Mouse (Mus musculus) telencephalon, adult 2 months (tissue): Measurements from ENCODE around the gene Syt3.

Source experiments
- DNase-seq: peaks from one replicate; pipeline ENCODE4 v3.0.0-alpha.2; 2011; ENCODE audit warnings: low read depth, low spot score

Gene Syt3

DNA sequence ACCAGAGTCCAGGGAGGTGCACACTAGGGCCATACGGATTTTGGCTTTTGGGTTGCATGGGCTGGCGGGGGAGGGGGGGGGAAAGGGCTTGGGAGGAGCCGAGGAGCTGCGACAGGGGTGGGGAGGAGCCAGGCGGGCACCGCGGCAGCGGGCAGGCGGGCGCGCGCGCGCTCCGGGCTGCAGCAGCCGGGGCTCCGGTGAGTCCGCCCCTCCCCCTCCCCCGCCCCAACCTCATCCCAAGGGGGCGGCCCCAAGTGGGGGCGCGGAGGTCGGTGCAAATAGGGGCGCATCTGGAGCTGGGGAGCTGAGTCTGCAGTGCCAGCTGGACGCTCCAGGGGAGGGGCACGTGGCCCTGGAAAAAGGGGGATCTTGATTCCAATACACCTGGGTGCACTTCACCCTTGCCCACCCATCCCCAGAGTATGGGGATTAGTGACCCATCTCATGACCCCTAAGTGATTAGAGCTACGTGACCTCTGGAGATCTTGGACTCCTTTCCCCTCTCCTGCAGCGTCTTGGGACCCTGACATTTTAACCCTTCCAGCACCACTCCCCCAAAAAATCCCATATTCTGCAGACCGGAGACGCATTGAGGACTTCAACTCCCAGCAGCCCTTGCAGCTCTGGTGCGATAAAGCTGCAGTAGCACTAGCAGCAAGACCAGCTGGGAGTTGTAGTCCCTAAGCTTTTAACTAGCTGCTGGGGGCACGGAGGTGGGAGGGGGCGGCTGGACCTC lies at the start of gene Syt3:
Syt3 (plus strand) TSS at position 123 of the 736 bp plus-strand sequence.
- DNase-seq: peak; percentile 83

DNA sequence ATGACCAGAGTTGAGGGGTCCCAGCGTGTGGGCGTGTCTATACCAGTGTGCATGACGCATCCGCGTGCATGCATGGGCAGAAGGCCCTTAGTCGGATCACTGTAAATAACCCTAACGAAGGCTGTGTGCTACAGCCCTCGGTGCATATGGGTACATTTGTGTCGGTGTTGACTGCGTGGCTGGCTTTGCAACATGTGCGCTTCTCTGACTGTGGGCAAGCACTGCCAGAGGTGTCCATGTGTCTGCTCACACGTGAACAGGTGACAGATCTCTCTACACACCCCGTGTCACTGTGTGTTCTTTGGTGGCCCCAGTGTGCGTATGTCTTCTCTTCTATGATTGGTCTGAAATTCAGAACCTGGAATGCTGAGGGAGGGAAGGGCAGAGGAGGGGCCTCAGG lies 49.8 kb upstream of the Syt3 start:
- no peak for DNase-seq

DNA sequence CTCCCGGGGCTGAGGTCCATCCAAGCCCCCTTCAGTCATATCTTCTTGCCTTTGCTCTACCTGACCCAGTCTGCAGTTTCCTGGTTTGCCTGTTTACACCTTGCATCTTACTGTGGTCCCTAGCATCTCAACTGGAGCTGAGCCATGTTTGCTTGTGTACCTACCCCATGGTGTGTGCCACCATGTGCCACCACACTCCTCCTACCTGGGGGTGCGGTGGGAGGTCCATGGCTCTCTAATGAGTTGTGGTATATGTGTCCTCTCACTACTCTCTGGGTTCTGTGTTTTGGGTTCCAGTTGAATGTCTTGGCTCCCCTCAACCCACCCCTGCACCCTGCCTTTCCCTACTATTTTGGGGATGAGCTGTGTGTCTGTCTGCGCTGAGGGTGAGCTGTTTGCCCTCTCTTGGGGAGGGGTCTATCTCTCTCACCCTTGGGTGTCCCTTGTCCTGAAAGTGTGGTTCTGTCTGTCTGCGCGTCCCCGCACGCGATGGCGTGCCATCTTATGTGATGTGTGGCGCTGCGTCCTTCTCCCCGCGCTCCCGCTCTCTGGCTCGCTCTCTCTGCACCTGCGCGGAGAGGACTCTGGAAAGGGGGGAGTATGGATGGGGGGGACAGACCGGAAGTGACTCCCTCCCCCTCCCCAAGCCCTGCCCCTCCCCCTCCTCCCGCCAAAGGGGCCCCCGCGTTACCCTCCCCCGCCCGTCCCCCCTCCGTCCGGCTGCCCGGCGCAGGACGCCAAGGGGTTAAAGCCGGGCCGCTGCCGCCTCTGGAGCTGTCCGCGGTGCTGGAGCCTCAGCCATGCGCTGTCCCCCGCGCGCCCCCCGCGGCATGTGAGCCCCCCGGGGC lies 48.6 kb upstream of the Syt3 start:
- DNase-seq: no peak

DNA sequence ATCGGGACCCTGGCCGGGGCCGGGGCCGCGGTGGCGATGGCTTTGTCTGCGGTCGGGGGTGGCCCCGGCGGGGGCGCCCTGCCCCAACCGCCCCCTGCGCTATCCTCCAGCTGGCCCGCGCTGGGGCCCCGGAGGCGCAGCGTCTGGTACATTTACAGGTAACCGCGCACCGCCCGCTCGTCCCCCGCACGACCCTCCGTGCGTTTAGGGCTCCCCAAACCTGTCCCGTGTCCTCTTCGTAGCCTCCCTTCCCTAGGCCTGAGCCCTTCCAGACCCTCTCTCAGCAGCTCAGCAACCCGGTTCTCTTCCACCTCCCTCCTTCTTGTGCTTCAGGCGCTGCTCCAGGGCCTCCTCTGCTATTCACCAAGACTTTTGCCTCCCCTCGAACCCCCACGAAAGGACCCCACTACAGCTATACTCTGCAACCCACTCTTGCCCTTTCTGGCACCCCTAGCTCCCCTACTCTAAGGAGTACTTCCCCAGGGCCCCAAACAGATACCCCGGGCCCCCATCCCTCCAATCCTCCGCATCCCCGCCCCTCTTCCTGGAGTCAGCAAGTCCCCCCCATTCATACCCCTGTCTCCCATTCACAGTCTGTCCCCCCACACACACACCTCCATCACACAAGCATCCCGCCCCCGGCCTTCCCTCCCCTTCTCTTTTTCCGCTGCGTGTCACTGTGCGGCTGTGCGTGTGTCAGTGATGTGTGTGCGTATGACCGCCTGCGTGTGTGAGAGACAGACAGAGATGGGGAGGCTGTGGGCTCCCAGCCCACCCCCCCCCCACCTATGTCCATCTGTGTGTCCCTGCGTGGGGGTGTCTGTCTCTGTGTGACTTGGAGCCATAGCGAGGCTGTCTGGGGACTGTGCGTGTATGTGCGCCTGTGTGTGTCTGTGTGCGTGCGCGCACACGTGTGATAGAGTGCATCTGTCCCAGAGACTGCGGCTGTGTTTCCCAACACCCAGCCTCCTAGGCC lies 47.6 kb upstream of the Syt3 start:
- DNase-seq: peak; percentile 71

DNA sequence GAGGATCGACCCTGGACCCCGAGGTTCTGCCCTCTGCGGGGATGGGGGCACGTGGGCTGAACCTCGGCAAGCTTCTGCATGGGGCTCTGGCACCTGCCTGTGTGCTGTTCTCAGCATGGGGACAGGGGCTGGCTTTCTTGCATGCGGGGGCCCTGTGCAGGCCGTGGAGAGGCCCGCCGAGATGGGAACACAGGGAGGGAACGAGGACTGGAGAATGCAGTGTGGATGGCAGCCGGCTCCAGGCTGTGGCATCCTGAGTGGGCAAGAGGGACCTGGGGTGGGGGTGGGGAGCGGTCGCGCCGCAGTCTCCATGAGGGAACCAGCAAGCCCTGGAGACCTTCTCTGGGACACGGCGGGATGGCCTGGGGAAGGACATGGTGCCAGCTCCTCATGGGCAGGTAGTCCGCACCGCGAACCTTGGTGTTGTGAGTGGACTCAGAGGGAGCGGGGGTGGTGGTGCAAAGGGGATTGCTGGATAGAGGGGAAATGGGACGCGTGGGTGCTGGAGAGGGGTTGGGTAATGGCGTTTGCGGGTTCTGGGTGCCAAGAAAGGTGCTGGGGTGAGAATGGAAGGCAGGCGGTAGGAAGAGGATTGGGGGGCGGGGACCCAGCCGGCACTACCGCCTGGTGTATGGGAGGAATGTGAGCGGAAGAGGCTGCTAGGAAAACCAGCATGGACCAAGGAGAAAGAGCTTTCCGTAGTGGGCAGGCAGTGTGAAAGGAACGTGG lies 46.6 kb upstream of the Syt3 start:
- DNase-seq: no peak

DNA sequence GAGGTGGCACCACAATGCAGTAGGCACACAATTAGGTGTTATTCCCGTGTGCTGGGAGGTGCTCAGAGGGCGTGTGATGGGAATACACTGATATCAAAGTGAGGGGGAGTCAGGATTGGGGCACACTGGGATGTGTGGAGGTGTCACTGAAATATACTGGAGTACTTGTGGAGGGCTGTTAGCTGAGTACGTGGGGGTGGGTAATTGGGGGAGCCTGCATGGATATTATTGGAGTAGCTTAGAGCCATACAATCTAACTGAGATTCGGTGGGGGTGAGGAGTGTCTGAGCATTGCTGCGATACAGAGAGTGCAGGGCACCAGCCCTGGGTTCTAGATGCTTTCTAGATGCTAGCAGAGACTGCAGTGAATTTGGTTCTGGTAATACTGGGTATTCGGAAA lies 43.7 kb upstream of the Syt3 start:
- no peak for DNase-seq

DNA sequence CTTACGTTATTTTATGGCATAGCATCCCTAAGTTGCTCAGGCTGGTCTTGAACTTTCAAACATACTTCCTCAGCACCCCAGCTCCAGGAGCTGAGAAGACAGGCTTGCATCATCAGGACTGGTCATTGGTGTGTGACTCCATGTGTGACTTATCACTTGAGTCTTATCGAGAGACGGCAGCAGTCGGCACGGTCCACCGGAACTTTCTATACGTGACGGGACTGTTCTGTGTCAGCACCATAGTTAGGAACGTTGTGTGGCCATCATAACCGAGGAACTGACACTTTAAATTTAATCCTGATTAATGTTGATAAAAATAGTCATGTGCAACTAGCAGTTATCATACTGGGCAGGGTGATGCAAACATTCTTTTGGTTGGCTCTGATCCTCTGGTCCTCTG lies 42.8 kb upstream of the Syt3 start:
- no peak for DNase-seq

DNA sequence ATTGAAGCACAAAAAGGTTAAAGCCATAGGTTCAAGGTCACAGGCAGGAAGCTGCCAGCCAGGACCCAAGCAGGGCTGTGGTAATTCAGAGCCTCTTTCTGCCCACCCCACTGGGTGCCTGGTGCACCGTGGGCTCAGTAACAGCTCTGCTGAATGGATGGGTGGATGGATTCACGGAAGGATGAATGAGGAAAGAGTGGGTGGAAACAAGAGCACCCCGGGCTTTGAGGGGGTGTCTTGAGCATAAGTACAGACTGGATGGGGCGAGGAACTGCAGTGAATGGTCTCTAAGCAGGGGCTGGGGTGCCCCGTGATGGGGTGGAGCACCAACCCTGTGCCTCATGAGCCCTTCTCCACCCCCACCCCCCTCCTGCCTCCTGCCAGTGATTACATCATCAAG lies 42.2 kb upstream of the Syt3 start:
- peak; percentile 77 for DNase-seq

DNA sequence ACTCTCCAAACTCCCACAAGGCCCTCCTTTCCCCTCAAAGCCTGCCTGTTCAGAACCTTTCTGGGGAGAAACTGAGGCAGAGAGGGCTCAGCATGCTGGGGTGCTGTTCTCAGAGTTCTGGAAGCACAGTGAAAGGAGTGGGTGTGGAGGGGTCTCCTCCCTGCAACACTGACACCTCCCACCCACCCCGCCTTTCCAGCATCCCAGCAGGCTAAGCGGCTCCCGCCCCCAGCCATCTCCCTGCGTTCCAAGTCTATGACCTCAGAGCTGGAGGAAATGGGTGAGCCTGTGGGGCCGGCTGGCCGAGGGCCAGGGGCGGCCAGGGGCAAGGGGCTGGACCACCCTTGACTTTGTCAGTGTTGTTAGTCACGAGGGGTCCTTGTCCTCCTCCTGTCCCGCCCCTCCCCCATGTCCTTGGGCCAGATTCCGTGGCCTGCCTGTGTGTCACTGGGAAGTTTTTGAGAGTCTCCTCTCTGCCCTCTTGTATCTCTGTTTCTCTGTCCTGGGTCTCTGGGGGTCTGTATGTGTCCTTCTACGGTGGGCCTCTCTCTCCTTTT lies 40.4 kb upstream of the Syt3 start:
- no peak for DNase-seq

DNA sequence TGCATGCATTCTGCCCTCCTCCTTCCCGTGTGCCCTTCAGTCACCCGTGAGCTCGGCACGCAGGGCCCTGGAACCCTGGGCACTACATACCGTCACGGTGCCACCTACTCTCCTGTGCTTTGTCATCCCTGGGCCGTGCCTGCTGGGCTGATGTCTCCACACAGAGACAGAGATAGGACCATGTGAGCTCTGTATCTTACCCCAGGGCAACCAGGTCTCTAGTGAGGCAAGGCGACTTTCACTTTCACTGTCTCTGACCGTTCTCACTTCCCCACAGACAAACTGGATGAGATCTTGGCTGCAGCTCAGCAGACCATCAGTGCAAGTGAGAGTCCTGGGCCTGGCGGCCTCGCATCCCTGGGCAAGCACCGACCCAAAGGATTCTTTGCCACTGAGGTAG lies 39.3 kb upstream of the Syt3 start:
- DNase-seq: no peak

DNA sequence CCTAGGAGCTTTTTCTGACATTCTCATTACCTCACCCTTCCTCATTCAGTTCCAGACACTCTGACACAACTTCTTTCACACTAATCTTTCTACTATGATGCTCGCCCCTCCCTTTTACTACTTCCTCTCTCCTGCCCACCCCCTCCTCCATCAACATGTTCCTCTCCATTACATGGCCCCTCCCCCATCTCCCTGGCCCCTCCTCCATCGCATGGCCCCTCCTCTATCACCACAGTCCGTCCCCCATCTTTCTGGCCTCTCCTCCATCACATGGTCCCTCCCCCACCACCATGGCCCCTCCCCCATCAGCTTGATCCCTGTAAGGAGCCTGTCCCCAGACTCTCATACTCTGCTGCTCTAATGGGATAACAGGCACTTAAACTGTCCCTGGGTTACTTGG lies 34.9 kb upstream of the Syt3 start:
- no peak for DNase-seq

DNA sequence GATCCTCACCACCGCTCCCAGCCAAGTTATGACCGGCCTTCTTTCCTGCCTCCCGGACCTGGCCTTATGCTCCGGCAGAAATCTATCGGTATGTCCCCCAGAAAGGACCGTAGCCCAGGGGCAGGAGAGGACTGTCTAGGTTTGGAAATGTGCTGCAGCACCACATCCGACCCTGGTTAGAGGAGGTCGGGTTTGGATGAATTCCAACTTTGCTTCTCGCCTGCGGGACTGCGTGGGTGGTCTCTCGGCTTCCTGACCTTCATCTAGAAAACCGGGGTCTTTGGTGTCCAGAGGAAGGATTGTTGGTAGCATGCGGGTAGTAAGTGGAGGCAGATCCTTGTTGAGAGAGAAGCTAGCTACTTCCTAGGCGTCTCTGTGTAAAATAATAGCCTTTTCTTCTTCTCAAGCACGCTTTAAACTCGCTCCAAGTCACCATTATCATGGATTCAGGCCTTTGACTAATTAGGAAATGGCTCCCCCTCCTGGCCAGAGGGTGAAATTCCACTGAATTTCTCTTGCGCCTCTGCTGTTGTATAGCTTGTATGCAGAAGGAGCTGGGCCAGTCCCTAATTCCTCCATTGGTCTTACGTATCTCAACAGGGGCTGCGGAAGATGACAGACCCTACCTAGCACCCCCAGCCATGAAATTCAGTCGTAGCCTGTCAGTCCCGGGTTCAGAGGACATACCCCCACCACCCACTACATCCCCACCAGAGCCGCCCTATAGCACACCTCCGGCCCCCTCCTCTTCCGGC lies 32.8 kb upstream of the Syt3 start:
- peak; percentile 87 for DNase-seq

DNA sequence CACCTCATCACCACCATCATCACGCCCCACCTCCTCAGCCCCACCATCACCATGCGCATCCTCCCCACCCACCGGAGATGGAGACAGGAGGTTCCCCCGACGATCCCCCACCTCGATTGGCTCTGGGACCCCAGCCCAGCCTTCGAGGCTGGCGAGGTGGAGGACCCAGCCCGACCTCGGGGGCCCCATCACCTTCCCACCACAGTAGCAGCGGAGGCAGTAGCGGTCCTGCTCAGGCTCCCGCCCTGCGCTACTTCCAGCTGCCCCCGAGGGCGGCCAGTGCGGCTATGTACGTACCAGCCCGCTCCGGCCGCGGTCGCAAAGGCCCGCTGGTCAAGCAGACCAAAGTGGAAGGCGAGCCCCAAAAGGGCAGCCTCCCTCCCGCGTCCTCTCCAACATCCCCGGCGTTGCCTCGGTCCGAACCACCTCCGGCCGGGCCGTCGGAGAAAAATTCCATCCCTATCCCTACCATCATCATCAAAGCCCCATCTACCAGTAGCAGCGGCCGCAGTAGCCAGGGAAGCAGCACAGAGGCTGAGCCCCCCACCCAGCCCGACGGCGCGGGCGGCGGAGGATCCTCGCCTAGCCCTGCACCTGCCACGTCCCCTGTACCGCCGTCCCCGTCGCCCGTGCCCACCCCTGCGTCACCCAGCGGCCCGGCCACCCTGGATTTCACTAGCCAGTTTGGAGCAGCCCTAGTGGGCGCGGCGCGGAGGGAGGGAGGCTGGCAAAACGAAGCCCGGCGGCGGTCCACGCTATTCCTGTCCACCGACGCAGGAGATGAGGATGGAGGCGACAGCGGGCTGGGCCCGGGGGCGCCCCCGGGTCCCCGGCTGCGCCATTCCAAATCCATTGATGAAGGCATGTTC lies 31.8 kb upstream of the Syt3 start:
- DNase-seq: no peak

DNA sequence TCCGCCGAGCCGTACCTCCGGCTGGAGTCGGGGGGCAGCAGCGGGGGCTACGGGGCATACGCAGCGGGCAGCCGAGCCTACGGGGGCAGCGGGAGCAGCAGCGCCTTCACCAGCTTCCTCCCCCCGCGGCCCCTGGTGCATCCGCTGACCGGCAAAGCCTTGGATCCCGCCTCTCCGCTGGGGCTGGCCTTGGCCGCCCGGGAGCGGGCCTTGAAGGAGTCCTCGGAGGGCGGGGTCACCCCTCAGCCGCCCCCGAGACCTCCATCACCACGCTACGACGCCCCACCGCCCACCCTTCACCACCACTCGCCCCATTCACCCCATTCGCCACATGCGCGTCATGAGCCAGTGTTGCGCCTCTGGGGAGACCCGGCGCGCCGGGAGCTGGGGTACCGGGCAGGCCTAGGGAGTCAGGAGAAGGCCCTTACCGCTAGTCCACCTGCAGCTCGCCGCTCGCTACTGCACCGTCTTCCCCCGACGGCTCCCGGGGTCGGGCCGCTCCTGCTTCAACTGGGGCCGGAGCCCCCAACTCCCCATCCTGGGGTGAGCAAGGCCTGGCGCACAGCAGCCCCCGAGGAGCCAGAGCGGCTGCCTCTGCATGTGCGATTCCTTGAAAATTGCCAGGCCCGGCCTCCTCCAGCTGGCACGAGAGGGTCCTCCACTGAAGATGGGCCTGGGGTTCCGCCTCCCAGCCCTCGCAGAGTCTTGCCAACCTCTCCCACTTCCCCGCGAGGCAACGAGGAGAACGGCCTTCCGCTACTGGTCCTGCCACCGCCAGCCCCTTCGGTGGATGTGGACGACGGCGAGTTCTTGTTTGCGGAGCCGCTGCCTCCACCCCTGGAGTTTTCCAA lies 30.9 kb upstream of the Syt3 start:
- DNase-seq: no peak

DNA sequence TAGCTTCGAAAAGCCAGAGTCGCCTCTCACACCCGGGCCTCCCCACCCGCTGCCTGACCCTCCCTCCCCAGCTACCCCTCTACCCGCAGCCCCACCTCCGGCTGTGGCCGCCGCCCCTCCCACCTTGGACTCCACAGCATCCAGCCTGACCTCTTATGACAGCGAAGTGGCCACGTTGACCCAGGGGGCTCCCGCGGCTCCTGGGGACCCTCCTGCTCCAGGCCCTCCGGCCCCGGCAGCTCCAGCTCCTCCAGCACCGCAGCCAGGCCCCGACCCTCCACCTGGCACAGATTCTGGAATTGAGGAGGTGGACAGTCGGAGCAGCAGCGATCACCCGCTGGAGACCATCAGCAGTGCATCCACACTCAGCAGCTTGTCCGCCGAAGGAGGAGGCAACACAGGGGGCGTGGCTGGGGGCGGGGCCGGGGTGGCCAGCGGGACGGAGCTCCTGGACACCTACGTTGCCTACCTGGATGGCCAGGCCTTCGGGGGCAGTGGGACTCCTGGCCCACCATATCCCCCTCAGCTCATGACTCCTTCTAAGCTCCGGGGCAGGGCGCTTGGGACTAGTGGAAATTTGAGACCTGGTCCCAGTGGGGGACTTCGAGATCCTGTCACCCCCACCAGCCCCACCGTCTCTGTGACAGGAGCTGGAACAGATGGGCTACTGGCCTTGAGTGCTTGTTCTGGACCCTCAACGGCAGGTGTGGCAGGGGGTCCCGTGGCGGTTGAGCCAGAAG lies 30.1 kb upstream of the Syt3 start:
- no peak for DNase-seq

DNA sequence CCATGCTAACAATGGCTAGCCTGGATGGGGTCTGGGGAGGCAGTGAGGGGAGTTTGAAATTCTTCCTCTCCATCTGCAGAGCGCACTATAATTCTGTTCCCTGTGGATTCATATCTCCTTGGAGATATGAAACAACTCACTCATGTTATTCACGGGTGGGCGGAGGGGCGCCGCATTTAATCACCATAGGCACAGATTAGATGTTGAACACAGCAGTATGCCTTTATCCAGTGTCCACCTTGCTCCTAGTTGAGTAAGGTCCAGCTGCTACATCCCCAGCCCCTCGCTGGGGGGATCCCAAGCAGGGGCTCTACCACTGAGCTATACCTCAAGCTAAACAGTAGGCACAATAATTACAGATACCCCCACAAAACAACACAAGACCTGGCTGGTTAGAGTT lies 28.5 kb upstream of the Syt3 start:
- DNase-seq: no peak
